Mouse (Mus musculus): ENCODE results near the gene Tmprss15. TPM values are rescaled to one million over a fixed set of nuclear protein-coding genes. Genes with fewer than 3 reads are reported as not detected.
A peak's percentile ranks its signal among the peaks of the same experiment; 100 is the strongest.

Gene Tmprss15
- total RNA-seq (2017), result not detected in 3 replicates

DNA sequence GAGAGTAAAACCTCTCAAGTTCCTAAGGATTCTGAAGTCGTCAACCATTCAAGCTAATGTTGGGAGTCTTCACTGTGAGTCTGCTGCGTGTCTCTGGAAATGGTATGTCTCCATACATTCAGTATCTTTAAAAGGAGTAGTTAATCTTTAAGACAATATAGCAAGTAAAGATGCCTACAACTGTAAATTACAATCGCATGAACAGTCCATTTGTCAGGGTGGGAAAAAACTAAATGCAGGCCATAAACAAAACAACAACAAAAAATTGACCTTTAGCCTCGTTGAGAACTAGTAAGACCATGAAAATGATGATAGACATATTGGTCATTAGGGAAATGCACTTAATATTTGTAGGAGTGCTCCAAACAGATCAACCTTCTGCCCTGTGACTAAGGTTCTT is at the start of gene Tmprss15:
Tmprss15 (minus strand) TSS at position 101 of the 400 bp plus-strand sequence.
- ATAC-seq (replicated peaks; ENCODE audit: insufficient number of reproducible peaks, low FRiP score, low TSS enrichment, poor library complexity, severe bottlenecking), result no peak

DNA sequence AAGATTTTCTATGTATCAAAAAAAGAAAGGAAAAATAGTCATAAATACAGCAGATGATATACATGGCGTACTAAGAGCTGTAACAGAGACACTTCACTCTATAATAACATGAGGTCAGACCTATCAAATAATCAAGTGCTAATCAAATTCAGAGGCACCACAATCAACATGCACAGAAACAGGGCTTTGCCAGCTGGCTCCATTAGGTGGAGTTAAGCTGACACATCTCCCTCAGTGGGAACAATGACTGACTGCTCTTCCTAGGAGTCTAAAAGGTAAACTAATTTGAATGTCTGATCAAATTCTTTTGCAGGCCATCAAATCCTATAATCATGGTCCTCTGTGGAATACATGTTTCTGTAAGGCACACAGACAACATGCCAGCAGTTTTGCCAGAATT is 24.0 kb upstream of the Tmprss15 start:
- no peak for ATAC-seq (replicated peaks; ENCODE audit: insufficient number of reproducible peaks, low FRiP score, low TSS enrichment, poor library complexity, severe bottlenecking)

- ATAC-seq (replicated peaks; ENCODE audit: insufficient number of reproducible peaks, low FRiP score, low TSS enrichment, poor library complexity, severe bottlenecking), result no peak
Observed at GRCm38 (mm10) chr16:79109516-79109915, 18.6 kb upstream of the Tmprss15 start.

DNA sequence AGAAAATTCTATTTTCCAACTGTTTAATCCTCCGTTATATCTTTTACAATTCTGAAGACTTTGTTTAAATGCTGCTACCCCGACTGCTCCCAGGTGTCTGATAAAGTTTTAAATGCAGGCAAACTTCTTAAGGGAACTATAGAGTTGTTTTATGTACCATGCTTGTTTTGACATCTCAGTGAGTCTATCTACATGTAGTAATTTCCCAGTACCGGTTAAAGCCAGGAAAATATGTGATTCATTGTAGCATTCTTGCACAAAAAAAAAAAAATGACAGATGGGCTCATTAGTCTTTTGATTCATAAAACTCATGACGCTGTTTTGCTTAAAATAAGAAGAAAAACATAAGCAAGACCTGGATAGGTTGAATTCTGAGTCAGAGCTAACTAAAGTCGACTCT is 18.1 kb upstream of the Tmprss15 start:
- no peak for ATAC-seq (replicated peaks; ENCODE audit: insufficient number of reproducible peaks, low FRiP score, low TSS enrichment, poor library complexity, severe bottlenecking)

DNA sequence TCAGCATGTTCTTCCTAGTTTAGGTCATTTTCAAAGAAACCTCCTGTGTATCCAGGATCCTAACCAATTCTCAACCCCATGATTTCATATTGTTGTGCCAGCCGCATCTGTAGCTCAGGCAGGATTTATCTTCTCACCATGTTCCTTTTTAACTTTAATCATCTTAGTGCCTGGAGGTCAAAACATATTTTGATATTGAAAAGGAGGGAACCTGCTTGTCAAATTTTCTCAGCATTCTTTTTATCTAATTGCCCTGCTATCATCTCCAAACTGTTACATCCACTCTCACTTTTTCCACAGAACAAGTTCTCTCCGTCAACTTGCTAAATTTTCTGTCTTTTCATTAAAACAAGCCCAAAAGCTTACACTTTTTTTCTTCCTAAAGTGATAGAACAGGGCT is 9.4 kb upstream of the Tmprss15 start:
- ATAC-seq (replicated peaks; ENCODE audit: insufficient number of reproducible peaks, low FRiP score, low TSS enrichment, poor library complexity, severe bottlenecking), result no peak

DNA sequence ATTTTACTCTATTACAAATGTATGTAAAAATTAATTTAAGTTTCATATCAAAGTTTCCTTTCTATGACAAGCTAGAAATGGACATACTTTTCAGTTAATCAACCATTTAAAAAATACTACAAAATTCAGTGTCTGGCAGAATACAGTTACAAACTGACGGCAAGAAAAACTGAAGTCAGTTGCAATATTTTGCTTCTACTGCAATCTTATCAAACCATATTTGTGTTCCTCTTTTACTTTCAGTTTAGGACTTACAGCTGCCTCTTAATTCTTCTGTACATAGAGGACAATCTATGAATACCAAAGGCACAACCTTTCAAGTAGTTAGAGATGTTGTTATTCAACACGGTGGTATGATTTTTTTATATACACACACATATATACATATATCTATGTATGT is 7.4 kb upstream of the Tmprss15 start:
- ATAC-seq (replicated peaks; ENCODE audit: insufficient number of reproducible peaks, low FRiP score, low TSS enrichment, poor library complexity, severe bottlenecking), result no peak

DNA sequence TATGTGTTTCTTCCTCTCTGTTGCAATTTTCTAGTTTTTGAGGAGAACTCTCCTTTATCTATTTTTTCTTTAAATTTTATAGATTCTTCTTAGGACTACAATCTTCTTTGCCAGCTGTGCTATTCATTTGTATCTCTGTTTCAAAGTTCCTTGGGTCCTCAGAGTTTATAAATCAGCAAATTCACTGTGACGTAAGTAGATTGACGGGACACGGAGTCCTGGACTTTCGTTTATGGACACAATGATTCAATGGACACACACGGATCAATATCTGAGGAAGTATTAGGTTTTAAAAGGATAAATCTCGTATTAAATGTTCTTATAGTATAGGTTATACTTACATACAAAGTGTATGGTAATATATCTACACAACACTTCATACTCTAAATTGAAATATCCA is 4.3 kb downstream of the Tmprss15 start:
- ATAC-seq (replicated peaks; ENCODE audit: insufficient number of reproducible peaks, low FRiP score, low TSS enrichment, poor library complexity, severe bottlenecking), result no peak

GRCm38 (mm10) chr16:79063848-79064247 is 27.0 kb downstream of the Tmprss15 start:
- ATAC-seq (replicated peaks; ENCODE audit: insufficient number of reproducible peaks, low FRiP score, low TSS enrichment, poor library complexity, severe bottlenecking), result no peak

- ATAC-seq (replicated peaks; ENCODE audit: insufficient number of reproducible peaks, low FRiP score, low TSS enrichment, poor library complexity, severe bottlenecking), result no peak
Observed at GRCm38 (mm10) chr16:79058775-79059558, 31.9 kb downstream of the Tmprss15 start.

DNA sequence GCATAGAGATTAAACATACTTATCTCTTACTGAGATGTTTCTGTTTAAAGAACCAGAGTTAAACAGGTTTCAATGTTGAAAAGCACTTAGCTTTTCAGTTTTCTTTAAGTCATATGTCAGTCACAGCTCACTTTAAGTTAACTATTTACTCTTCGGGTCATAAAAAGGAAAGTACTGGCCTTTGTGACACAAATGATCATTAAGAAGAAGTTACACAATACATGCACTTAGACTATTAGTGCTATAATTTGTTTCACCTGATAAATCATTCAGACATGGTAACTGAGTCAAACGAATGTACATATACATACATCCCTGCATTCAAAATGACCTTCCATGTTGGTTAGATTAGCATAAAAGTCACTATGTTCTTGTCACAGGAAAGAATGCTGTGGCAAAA is 58.3 kb downstream of the Tmprss15 start:
- no peak for ATAC-seq (replicated peaks; ENCODE audit: insufficient number of reproducible peaks, low FRiP score, low TSS enrichment, poor library complexity, severe bottlenecking)

DNA sequence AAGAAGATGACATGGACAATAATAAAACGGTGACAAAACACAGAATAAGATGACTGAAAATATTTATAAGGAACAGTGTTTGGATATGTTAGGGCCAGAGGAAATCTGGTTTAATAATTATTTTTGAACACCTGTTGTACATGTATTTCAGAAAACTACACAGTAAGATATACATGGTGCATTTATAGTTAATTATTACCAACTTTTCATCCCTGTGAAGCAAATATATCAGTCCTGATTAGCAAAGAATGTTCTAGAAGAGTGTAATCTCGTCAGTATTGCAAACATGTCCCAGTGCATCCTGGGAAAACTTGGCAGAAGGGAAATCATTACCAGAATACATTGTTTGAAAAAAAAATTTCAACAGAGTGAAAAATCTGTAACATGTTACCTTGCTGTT is 88.1 kb downstream of the Tmprss15 start:
- no peak for ATAC-seq (replicated peaks; ENCODE audit: insufficient number of reproducible peaks, low FRiP score, low TSS enrichment, poor library complexity, severe bottlenecking)

GRCm38 (mm10) chr16:79001679-79002078 is 89.2 kb downstream of the Tmprss15 start:
- ATAC-seq (replicated peaks; ENCODE audit: insufficient number of reproducible peaks, low FRiP score, low TSS enrichment, poor library complexity, severe bottlenecking), result no peak

DNA sequence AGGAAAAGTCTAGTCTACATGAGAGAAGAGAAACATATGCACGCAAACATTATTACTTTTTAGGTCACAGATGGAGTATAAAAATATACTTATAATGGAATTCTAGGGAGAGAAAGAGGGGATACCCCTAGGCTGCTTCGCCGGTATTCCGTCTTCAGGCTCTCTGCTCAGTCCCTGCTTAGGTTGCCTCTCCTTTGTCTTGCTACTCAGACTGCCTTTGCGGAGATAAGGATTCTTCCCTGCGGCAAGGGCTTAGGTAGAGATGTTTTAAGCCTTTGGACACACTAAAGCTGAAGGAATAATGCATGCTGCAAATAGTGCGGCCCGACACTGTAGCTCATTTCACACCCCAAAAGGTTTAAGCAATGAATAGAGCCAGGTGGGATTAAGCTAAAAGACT is 114.5 kb downstream of the Tmprss15 start:
- no peak for ATAC-seq (replicated peaks; ENCODE audit: insufficient number of reproducible peaks, low FRiP score, low TSS enrichment, poor library complexity, severe bottlenecking)

DNA sequence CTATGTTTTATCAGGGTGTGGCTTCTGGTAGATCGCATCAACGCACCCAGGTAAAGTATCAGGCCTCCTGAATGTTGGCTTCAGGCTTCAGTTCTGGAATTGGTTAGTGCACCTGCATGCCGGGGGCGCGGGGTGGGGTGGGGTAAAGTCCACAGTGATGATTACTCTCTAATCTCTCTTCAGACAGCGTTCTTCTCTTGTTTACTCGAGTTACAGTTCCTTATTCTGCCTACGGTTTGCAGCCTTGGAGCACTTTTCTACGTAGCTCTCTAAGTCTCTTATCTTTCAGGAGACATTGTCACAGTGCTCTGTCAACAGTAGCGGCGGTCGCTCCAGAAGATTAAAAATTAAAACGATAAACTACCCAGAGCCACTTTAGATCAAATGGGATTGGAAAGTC is 116.8 kb downstream of the Tmprss15 start:
- no peak for ATAC-seq (replicated peaks; ENCODE audit: insufficient number of reproducible peaks, low FRiP score, low TSS enrichment, poor library complexity, severe bottlenecking)

GRCm38 (mm10) chr16:78969091-78969731 is 121.7 kb downstream of the Tmprss15 start:
- ATAC-seq (replicated peaks; ENCODE audit: insufficient number of reproducible peaks, low FRiP score, low TSS enrichment, poor library complexity, severe bottlenecking), result no peak

- no peak for ATAC-seq (replicated peaks; ENCODE audit: insufficient number of reproducible peaks, low FRiP score, low TSS enrichment, poor library complexity, severe bottlenecking)
Observed at GRCm38 (mm10) chr16:78957434-78957833, 133.5 kb downstream of the Tmprss15 start.

DNA sequence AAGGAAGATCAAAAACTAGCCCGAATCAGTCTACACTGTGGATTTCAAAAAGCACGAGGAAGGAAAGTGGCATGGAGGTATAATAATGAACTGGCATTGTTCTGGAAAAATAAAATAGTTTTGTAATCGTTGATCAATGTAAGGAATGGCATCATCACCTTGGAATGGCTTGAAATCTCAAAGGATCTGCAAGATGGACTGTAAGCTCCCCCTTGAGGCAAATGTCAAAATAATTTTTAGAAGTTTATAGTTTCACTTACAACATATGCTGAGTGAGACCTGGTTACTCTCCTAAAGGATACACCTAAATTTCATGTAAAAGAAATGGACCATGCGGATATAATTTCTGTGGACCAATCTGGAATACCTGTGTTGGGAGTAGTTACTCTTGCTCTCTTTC is 140.5 kb downstream of the Tmprss15 start:
- no peak for ATAC-seq (replicated peaks; ENCODE audit: insufficient number of reproducible peaks, low FRiP score, low TSS enrichment, poor library complexity, severe bottlenecking)

DNA sequence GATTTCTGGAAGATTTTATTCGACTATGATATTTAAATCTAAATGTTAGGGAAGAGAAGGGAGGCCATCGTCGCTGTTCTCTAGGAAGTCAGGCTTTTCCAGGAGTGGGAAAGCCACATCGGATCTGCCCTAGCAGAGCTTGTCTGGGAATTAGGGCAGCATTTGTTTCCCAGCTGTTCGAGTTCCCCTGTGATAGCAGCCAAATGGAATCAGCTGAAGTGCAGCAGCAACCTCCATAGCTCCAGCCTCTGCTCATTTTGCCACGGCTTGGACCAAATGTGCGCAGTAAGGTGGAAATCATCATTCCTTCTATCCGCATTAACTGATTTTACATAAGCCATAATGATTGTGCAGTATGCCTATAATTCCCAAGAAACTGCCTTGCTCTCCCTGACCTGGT is 153.1 kb downstream of the Tmprss15 start:
- no peak for ATAC-seq (replicated peaks; ENCODE audit: insufficient number of reproducible peaks, low FRiP score, low TSS enrichment, poor library complexity, severe bottlenecking)

- no peak for ATAC-seq (replicated peaks; ENCODE audit: insufficient number of reproducible peaks, low FRiP score, low TSS enrichment, poor library complexity, severe bottlenecking)
Observed at GRCm38 (mm10) chr16:78934298-78934697, 156.6 kb downstream of the Tmprss15 start.

- ATAC-seq (replicated peaks; ENCODE audit: insufficient number of reproducible peaks, low FRiP score, low TSS enrichment, poor library complexity, severe bottlenecking), result 0 out of 2 replicates have a peak, but pooled peaks have one; percentile 31
Observed at GRCm38 (mm10) chr16:78931287-78932025, 159.4 kb downstream of the Tmprss15 start.

Data from monocyte, adult 5-6 weeks (primary cell).